Mouse (Mus musculus): Measurements from ENCODE around the gene Arrdc2. TPM values are rescaled to one million over a fixed set of nuclear protein-coding genes. Genes with fewer than 3 reads are reported as not detected.

Arrdc2 gene
- polyA plus RNA-seq (2017; shearing (Covaris generic)), result 22.1 TPM

GRCm38 (mm10) chr8:70839408-70840351 lies at the start of gene Arrdc2:
Gene Arrdc2 (minus strand): TSS chr8:70839720.

GRCm38 (mm10) chr8:70873364-70873985 lies 34.0 kb upstream of the Arrdc2 start, which contains the start of gene Ccdc124:
Gene Ccdc124 (minus strand): TSS chr8:70873935.

GRCm38 (mm10) chr8:70862824-70863641 lies 23.5 kb upstream of the Arrdc2 start, which contains the start of gene Kcnn1:
Gene Kcnn1 (minus strand): TSS chr8:70863258.

GRCm38 (mm10) chr8:70808239-70808638 lies 31.3 kb downstream of the Arrdc2 start, which contains the start of gene Il12rb1:
Gene Il12rb1 (plus strand): TSS chr8:70808449.

GRCm38 (mm10) chr8:70804481-70805206 lies 34.9 kb downstream of the Arrdc2 start, which contains the start of gene Mast3:
Gene Mast3 (minus strand): TSS chr8:70805054.

Other genes starting within 250 kb of the Arrdc2 start
- gene Isyna1, start 245.3 kb downstream of the Arrdc2 start, polyA plus RNA-seq (2017; shearing (Covaris generic)), result 93.3 TPM
- gene Ssbp4, start 230.8 kb downstream of the Arrdc2 start, polyA plus RNA-seq (2017; shearing (Covaris generic)), result 148 TPM
- not detected for gene Lrrc25, start 223.6 kb downstream of the Arrdc2 start, polyA plus RNA-seq (2017; shearing (Covaris generic))
- not detected for gene Gdf15, start 207.3 kb downstream of the Arrdc2 start, polyA plus RNA-seq (2017; shearing (Covaris generic))
- gene Pgpep1, start 179.3 kb downstream of the Arrdc2 start, polyA plus RNA-seq (2017; shearing (Covaris generic)), result 0.79 TPM
- 249 TPM for gene Lsm4, start 166.5 kb downstream of the Arrdc2 start, polyA plus RNA-seq (2017; shearing (Covaris generic))
- 1,865 TPM for gene Jund, start 140.8 kb downstream of the Arrdc2 start, polyA plus RNA-seq (2017; shearing (Covaris generic))
- 0.22 TPM for gene Iqcn, start 136.3 kb downstream of the Arrdc2 start, polyA plus RNA-seq (2017; shearing (Covaris generic))
- not detected for gene Gm3336, start 121.2 kb downstream of the Arrdc2 start, polyA plus RNA-seq (2017; shearing (Covaris generic))
- 0.24 TPM for gene Pde4c, start 116.0 kb downstream of the Arrdc2 start, polyA plus RNA-seq (2017; shearing (Covaris generic))
- gene Rab3a, start 85.0 kb downstream of the Arrdc2 start, polyA plus RNA-seq (2017; shearing (Covaris generic)), result 1.1 TPM
- gene Mpv17l2, start 78.8 kb downstream of the Arrdc2 start, polyA plus RNA-seq (2017; shearing (Covaris generic)), result 34.0 TPM
- gene Pik3r2, start 63.0 kb downstream of the Arrdc2 start, polyA plus RNA-seq (2017; shearing (Covaris generic)), result 14.5 TPM
- gene Mast3, start 34.7 kb downstream of the Arrdc2 start, polyA plus RNA-seq (2017; shearing (Covaris generic)), result 83.9 TPM
- gene Il12rb1, start 31.3 kb downstream of the Arrdc2 start, polyA plus RNA-seq (2017; shearing (Covaris generic)), result 25.7 TPM
- gene Kcnn1, start 23.5 kb upstream of the Arrdc2 start, polyA plus RNA-seq (2017; shearing (Covaris generic)), result not detected
- 77.8 TPM for gene Ccdc124, start 34.2 kb upstream of the Arrdc2 start, polyA plus RNA-seq (2017; shearing (Covaris generic))
- gene Slc5a5, start 53.0 kb upstream of the Arrdc2 start, polyA plus RNA-seq (2017; shearing (Covaris generic)), result 0.46 TPM
- gene Rpl18a, start 57.7 kb upstream of the Arrdc2 start, polyA plus RNA-seq (2017; shearing (Covaris generic)), result 7,063 TPM
- 54.0 TPM for gene Map1s, start 66.2 kb upstream of the Arrdc2 start, polyA plus RNA-seq (2017; shearing (Covaris generic))

All from effector memory CD4-positive, alpha-beta T cell, adult 7 months (primary cell).